Mouse (Mus musculus) limb, embryonic 14.5 days (tissue): ENCODE measurements at regions not wholly inside any gene's neighbourhood (a gene's known extent, or its start where the extent isn't known, plus 50 kb on each side); places are given as distances from the start of the nearest gene placed in this dataset.

ENCODE experiments used
- ATAC-seq: fragments of 200-750 bp; cut with Nextera tagmentation; 2 replicates; pipeline ENCODE4 v1.8.0; 2017; ENCODE audit warnings: low read depth, moderate number of reproducible peaks, moderate TSS enrichment; ENCODE audit not compliant: low FRiP score
- DNase-seq: peaks from one replicate; pipeline ENCODE4 v3.0.0-alpha.2; 2015; ENCODE audit warnings: low spot score
- H3K27ac ChIP-seq: fragments of 300-500 bp; sonication (generic); replicated peaks from 2 replicates; pipeline ENCODE4 v1.5.1; 2014; ENCODE audit warnings: low read depth, mild to moderate bottlenecking, low read length, moderate library complexity, mixed read lengths
- H3K27me3 ChIP-seq: fragments of 300-500 bp; sonication (generic); 2 replicates; pipeline ENCODE4 v1.6.1; 2014; ENCODE audit warnings: low read length, mixed read lengths; ENCODE audit not compliant: control insufficient read depth, insufficient read depth
- H3K36me3 ChIP-seq: fragments of 300-500 bp; sonication (generic); 2 replicates; pipeline ENCODE4 v1.6.1; 2014; ENCODE audit warnings: mild to moderate bottlenecking, low read length, moderate library complexity, mixed read lengths; ENCODE audit not compliant: control insufficient read depth, insufficient read depth
- H3K4me1 ChIP-seq: fragments of 300-500 bp; sonication (generic); 2 replicates; pipeline ENCODE4 v1.6.1; 2014; ENCODE audit warnings: antibody characterized with exemption, low read length, mixed read lengths; ENCODE audit not compliant: control insufficient read depth, insufficient read depth
- H3K4me2 ChIP-seq: fragments of 300-500 bp; sonication (generic); replicated peaks from 2 replicates; pipeline ENCODE4 v1.6.1; 2014; ENCODE audit warnings: low read depth, mild to moderate bottlenecking, low read length, moderate library complexity; ENCODE audit not compliant: severe bottlenecking
- H3K4me3 ChIP-seq: fragments of 300-500 bp; sonication (generic); replicated peaks from 2 replicates; pipeline ENCODE4 v1.5.1; 2014; ENCODE audit warnings: low read length
- H3K9ac ChIP-seq: fragments of 300-500 bp; sonication (generic); 2 replicates; pipeline ENCODE4 v1.6.1; 2014; ENCODE audit warnings: mild to moderate bottlenecking, low read depth, low read length, moderate library complexity; ENCODE audit not compliant: severe bottlenecking
- H3K9me3 ChIP-seq: fragments of 300-500 bp; sonication (generic); 2 replicates; pipeline ENCODE4 v1.6.1; 2016; ENCODE audit warnings: low read length; ENCODE audit not compliant: control insufficient read depth
- POLR2A ChIP-seq: fragments of 200-500 bp; IDR thresholded peaks from 2 replicates; pipeline ENCODE4 v1.8.0; 2012; ENCODE audit warnings: inconsistent platforms, mild to moderate bottlenecking, moderate library complexity, borderline replicate concordance; ENCODE audit not compliant: insufficient read depth, insufficient read length; ENCODE audit errors: extremely low read depth
- WGBS: fragments of 180-500 bp; shearing (Covaris S2); extraction: QIAGEN DNeasy Blood & Tissue Kit; methylation state at CpG from one replicate; pipeline ENCODE4 v1.1.7; 2014; 5-methylcytosine and 5-hydroxymethylcytosine counted together

DNA sequence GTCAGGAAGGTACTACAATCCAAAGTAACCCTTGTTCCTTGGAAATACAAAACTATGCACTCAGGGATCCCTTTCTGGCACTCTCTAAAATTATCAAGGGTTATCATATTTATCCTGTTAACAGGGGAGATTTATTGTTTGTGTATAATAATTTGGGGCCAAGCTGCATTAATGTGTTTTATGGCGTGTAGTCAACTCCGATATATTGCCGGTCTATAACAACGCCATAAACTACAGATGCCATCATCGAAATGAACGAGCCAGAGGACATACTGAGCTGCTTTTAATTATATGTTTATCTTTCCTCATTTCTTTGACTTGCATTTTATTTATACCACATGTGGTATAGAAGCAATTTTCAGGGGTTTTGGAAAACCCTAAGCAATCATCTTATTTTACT lies 147.2 kb downstream of the Nr2f2 start:
- Histone ChIP-seq H3K9me3 (no peaks in the 10 kb centered on the region), H3K4me3 (no peak overlapping the region), H3K36me3 (no peaks in the 10 kb centered on the region), H3K4me1 (no peaks in the 10 kb centered on the region), H3K9ac (no peak overlapping the region), H3K27me3 (no peaks in the 10 kb centered on the region), H3K4me2 (no peak overlapping the region), H3K27ac (no peak overlapping the region)
- ATAC-seq (no peak), DNase-seq (peak; percentile 11)
- no peak for TF ChIP-seq POLR2A
- 27% methylated on average over 6 of the region's 6 CpGs for WGBS

GRCm38 (mm10) chr7:70217137-70217536 lies 149.4 kb downstream of the Nr2f2 start:
- no peaks in the 10 kb centered on the region for H3K36me3 ChIP-seq
- WGBS: 37% methylated on average over 2 of the region's 2 CpGs
- H3K27me3 ChIP-seq: no peaks in the 10 kb centered on the region
- H3K27ac ChIP-seq: no peak overlapping the region
- no peak overlapping the region for H3K4me3 ChIP-seq
- ATAC-seq (no peak), DNase-seq (peak; percentile 4)
- no peak overlapping the region for H3K9ac ChIP-seq
- no peak for TF ChIP-seq POLR2A
- H3K4me2 ChIP-seq: no peak overlapping the region
- H3K9me3 ChIP-seq: no peaks in the 10 kb centered on the region
- no peaks in the 10 kb centered on the region for H3K4me1 ChIP-seq

DNA sequence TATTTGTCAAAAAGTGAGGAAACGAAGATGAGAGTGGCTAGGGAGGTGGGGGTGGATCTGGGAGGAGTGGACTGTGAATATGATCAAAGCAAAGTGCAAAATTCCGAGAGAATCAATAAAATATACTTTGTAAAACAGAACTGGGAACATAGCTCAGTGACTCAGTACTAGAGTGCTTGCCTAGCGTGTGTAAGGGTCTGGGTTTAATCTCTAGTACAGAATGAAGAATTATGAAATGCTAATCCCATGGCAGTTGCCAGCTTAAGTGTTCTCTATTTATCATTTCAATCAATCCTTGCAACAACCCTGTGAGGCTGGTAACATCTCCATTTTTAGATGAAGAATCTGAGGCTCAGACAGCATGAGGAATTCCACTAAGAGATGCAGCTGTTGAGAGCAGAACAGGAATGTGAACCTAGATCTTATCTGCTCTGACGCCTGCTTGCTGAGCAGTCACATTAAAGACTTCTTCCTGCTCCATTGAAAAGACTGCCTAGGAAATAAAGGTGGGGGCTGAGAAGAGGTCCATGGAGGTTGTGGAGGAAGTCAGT lies 152.5 kb downstream of the Nr2f2 start:
- TF ChIP-seq POLR2A: no peak
- H3K4me1 ChIP-seq: no peaks in the 10 kb centered on the region
- no peak overlapping the region for H3K9ac ChIP-seq
- H3K4me2 ChIP-seq: no peak overlapping the region
- no peak overlapping the region for H3K27ac ChIP-seq
- WGBS: 47% methylated on average over 4 of the region's 4 CpGs
- ATAC-seq (no peak), DNase-seq (peak; percentile 12)
- H3K9me3 ChIP-seq: no peaks in the 10 kb centered on the region
- no peaks in the 10 kb centered on the region for H3K36me3 ChIP-seq
- no peaks in the 10 kb centered on the region for H3K27me3 ChIP-seq
- H3K4me3 ChIP-seq: no peak overlapping the region

DNA sequence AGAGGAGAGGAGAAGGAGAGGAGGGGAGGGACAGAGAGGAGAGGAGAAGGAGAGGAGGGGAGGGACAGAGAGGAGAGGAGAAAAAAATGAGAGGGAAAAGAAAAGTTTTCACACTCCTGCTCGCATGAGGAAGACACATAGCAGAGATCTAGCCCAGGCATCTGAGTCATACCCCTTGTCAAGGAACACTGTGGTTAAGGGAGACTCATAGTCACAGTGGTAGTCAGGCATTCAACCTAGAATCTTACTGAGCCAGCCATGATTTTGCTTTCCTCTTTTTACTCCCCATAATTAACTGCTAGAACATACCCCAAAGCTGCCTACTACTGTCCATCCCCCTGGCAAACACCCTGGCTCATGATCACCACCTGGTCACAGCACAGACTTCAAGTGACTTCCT lies 160.6 kb downstream of the Nr2f2 start:
- Histone ChIP-seq H3K27me3 (no peaks in the 10 kb centered on the region), H3K9ac (no peak overlapping the region), H3K36me3 (no peaks in the 10 kb centered on the region), H3K4me1 (no peaks in the 10 kb centered on the region), H3K27ac (no peak overlapping the region), H3K4me3 (no peak overlapping the region), H3K9me3 (no peaks in the 10 kb centered on the region), H3K4me2 (no peak overlapping the region)
- ATAC-seq (no peak), DNase-seq (no peak)
- no peak for TF ChIP-seq POLR2A
- 100% methylated on average over 1 of the region's 1 CpGs for WGBS

DNA sequence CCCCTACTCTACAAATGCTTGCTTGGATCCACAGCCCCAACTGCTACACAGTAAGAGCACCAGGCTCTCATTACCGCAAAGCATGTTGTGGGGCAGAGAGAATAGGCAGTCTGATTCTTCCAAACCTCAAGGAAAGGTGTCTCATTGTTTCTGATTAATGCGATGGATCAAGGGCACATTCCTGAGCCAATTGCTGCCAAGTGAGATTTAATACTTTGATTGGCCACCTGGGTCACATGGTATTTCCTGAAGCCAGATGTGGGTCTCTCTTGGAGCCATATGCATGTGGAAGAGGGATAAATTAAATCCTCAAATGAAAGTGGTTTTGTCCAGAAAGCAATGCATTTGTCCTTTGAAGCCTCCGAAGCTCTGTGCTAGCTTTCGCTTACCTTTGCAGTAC lies 166.3 kb downstream of the Nr2f2 start:
- TF ChIP-seq POLR2A: no peak
- no peaks in the 10 kb centered on the region for H3K9me3 ChIP-seq
- H3K4me3 ChIP-seq: no peak overlapping the region
- H3K36me3 ChIP-seq: no peaks in the 10 kb centered on the region
- H3K27me3 ChIP-seq: no peaks in the 10 kb centered on the region
- peak; percentile 3 for DNase-seq
- ATAC-seq: no peak
- WGBS: 59% methylated on average over 4 of the region's 4 CpGs
- H3K4me2 ChIP-seq: no peak overlapping the region
- no peaks in the 10 kb centered on the region for H3K4me1 ChIP-seq
- H3K9ac ChIP-seq: no peak overlapping the region
- no peak overlapping the region for H3K27ac ChIP-seq

DNA sequence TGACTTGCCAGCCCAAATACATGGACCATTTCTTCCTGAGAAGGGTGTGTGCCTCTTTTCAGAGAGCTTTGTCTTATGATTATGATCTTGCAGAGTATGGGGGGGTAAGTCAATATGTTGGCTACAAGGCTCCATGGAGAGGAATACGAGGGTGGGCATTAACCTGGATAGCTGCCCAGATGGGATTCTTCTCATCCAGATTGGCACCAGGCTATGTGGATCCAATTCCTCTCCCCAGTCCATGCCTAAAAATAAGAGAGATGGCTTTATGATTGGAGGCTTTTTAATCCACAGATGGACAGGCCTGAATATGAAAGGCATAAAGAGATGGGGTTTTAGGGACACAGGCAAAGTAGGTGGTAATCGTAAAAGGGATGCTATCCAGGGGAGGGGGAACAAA lies 187.6 kb downstream of the Nr2f2 start:
- WGBS: 85% methylated on average over 2 of the region's 2 CpGs
- no peaks in the 10 kb centered on the region for H3K36me3 ChIP-seq
- H3K4me2 ChIP-seq: no peak overlapping the region
- H3K4me3 ChIP-seq: no peak overlapping the region
- no peaks in the 10 kb centered on the region for H3K4me1 ChIP-seq
- H3K9me3 ChIP-seq: no peaks in the 10 kb centered on the region
- no peak for DNase-seq
- no peak for TF ChIP-seq POLR2A
- H3K27ac ChIP-seq: no peak overlapping the region
- no peaks in the 10 kb centered on the region for H3K27me3 ChIP-seq
- no peak overlapping the region for H3K9ac ChIP-seq
- ATAC-seq: no peak
